Mouse (Mus musculus): ENCODE results near the gene Ubc.

DNA sequence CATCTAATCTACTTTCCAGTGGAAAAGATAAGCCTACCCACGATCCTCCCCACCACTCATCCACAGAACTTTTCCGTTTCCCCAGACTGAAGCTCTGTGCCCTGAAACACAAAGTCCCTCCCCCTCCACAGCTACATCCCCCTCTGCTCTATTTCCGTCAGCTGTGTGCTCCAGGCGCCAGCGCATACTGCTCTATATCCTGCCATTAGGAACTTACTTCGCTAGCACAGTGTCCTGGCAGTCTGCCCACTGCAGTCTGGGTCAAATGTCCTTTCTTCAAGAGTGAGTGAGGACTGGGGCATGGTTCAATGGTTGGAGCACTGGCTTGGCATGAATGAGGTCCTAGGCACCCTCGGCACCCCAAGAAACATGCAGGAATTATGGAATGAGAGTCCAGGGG lies 26.1 kb downstream of the Ubc start:
- TF ChIP-seq CTCF (IDR thresholded peaks at IDR 0.05; ENCODE audit: low read depth, low read length) (no peak), POLR2A (IDR thresholded peaks at IDR 0.05; ENCODE audit: borderline replicate concordance, low read depth, low read length) (no peak)
